Mouse (Mus musculus): ENCODE data around the gene Cd27.

DNA sequence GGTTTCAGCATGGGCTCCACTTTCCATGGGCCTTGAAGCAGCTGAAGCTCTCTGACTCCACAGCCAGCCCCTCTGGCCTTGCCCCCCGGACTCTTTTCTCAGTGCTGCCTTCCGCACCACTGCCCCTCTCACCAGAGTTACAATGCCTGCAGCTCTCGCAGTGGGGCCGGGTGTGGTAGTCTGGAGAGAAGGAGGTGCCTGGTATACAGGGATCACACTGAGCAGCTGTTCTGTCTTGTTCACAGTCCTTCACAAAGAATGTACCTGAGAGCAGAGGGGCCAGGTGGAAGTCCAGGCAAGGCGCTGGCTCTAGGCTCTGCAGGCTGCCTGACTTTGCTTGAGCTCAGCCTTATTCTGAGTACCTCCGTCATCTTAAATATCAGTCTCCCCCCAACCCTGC lies 469 bp downstream of the Cd27 start:
- no peak for TF ChIP-seq CTCF (IDR thresholded peaks at IDR 0.05; ENCODE audit: low read depth, low read length)
- no peak for TF ChIP-seq GATA1 (IDR thresholded peaks at IDR 0.05; ENCODE audit: borderline replicate concordance, low read length)
- TF ChIP-seq POLR2AphosphoS5 (IDR thresholded peaks at IDR 0.05; ENCODE audit: insufficient replicate concordance, low read depth, low read length): no peak
- no peak for TF ChIP-seq TAL1 (conservative IDR thresholded peaks at IDR 0.05; ENCODE audit: low read depth, low read length)
- no peak for TF ChIP-seq GATA2 (IDR thresholded peaks at IDR 0.05; ENCODE audit: borderline replicate concordance, low read depth, low read length)

Measured in G1E (cell line).